Mouse (Mus musculus): ENCODE results near the gene Slc17a7. TPM values are rescaled to one million over a fixed set of nuclear protein-coding genes. Genes with fewer than 3 reads are reported as not detected.

Gene Slc17a7
- polyA plus RNA-seq, 1 experiment: 397 TPM

DNA sequence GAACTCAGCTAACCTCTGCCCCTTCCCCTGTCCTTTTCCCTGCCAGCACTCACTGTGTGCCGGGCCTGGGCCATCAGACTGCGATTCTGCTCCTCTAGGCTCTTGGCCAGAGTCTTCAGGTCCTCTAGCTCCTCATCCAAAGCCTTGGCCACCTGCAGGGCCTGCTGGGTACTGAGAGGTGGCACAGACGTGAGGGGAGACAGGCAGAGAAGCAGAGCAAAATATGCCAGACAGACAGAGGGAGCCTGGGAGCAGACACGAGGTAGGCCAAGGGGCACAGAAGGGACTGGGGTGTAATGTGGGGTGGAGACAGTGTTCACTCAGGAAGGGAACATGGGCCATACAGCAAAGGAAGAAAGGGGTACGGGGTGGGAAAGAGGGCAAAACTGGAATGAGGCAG is 29.7 kb downstream of the Slc17a7 start:
- H3K4me1 ChIP-seq (ENCODE audit: control insufficient read depth, insufficient read depth, low read length): peaks cover 86% of the 10 kb centered on the region
- WGBS: 5% methylated on average over 5 of the region's 5 CpGs
- no peak overlapping the region for H3K4me3 ChIP-seq (replicated peaks; ENCODE audit: insufficient read depth, low read depth, low read length)
- peak overlapping the region; percentile 98 for H3K27ac ChIP-seq (ENCODE audit: insufficient read depth, low read length)
- H3K27me3 ChIP-seq (ENCODE audit: control insufficient read depth, insufficient read depth, low read length): no peaks in the 10 kb centered on the region
- peak in 1 of 2 experiments; percentile 74 for DNase-seq
- TF ChIP-seq POLR2A (IDR thresholded peaks at IDR 0.05; ENCODE audit: borderline replicate concordance, insufficient read depth, low read length): no peak
- peak; percentile 30 for TF ChIP-seq CTCF (IDR thresholded peaks at IDR 0.05; ENCODE audit: borderline replicate concordance, insufficient read depth, low read depth, low read length)

DNA sequence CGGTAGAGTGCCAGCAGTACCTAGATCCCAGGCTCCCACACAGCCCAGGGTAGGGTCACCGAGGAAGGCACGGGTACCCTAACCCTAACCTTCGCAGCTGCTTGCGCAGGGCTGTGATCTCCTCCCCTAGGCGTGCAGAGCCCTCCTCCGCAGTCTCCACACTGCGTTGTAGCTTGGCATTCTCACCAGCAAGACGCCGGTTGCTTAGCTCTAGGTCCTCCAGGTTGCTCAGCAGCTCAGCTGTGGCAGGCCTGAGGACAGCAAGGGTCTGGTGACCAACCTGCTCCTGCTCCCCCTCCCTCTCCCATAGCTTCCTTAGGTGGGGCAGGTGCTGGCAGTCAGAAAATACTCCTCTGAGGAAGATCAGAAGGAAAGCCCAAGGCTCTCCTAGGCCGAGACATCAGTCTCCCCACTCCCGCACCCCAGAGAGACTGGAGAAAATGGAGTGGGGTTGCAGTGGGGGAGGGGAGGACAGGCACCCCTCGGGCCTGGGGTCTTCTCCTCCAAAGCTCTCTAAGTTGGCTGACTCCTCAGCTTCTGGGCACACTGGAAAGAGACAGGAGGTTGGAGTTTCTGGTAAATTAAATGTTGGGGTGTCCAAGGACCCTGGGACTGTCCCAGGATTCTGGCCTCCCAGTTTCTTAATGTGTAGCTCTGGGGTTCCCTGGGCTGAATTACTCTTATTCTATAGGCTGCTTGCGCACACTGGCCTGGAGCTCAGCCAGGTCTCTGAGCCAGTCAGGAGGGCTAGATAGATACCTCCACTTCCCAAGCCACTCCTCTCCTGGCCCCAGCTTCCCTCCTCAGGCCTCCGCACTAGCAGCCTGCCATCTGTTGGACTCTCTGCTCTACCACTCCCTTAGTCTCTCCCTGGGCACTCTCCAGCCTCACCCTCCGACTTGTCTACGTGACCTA is 30.4 kb downstream of the Slc17a7 start:
- Histone ChIP-seq H3K4me1 (ENCODE audit: control insufficient read depth, insufficient read depth, low read length) (peaks cover 84% of the 10 kb centered on the region), H3K27me3 (ENCODE audit: control insufficient read depth, insufficient read depth, low read length) (no peaks in the 10 kb centered on the region), H3K27ac (ENCODE audit: insufficient read depth, low read length) (peak overlapping the region; percentile 98), H3K4me3 (replicated peaks; ENCODE audit: insufficient read depth, low read depth, low read length) (no peak overlapping the region)
- 29% methylated on average over 17 of the region's 17 CpGs for WGBS
- peak; percentile 69 to 79 for DNase-seq
- TF ChIP-seq POLR2A (IDR thresholded peaks at IDR 0.05; ENCODE audit: borderline replicate concordance, insufficient read depth, low read length) (no peak), CTCF (IDR thresholded peaks at IDR 0.05; ENCODE audit: borderline replicate concordance, insufficient read depth, low read depth, low read length) (peak; percentile 20; the same call in 1 of the 2 replicates)

DNA sequence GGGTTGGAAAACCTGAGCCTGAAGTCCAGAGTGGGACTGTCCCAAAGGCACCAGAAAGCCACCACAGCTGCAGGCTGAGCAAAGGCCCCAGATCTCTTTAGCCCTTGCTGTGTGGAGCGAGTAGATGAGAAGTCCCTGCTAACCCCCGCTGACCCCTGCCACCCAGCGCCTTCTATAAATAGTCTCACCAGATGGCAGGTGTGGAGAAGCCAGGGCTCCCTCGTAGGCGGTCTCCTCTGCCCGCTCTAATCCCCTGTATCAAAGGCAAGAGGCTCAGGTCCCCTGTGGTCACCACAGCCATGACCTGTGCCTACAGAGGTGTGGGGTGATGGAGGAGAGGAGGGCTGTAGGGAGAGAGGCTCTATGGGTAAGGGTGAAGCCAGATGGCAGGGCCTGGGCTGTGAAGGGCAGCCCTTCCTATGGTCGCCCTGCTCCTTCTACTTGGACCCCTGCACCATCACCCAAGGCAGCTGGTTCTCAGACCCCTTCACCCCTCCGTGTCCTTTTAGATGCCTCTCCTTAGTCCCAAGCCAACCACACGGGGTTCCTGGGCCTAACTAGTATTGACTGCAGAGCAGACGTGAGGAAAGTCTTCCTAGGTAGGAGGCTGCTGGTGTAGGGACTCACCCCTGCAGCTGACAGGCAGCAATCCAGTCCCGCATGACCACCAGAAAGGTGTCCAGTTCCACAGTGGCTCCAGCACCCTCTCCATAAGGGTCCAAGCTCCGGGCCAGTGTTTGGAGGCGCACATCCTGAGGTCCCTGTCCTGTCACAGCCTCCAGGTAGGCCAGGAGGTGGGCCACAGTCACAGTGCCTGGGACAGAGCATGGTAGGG is 31.8 kb downstream of the Slc17a7 start:
- peak overlapping the region; percentile 98 for H3K27ac ChIP-seq (ENCODE audit: insufficient read depth, low read length)
- H3K27me3 ChIP-seq (ENCODE audit: control insufficient read depth, insufficient read depth, low read length): no peaks in the 10 kb centered on the region
- TF ChIP-seq CTCF (IDR thresholded peaks at IDR 0.05; ENCODE audit: borderline replicate concordance, insufficient read depth, low read depth, low read length): no peak
- TF ChIP-seq POLR2A (IDR thresholded peaks at IDR 0.05; ENCODE audit: borderline replicate concordance, insufficient read depth, low read length): no peak
- H3K4me1 ChIP-seq (ENCODE audit: control insufficient read depth, insufficient read depth, low read length): peaks cover 72% of the 10 kb centered on the region
- 41% methylated on average over 13 of the region's 13 CpGs for WGBS
- no peak overlapping the region for H3K4me3 ChIP-seq (replicated peaks; ENCODE audit: insufficient read depth, low read depth, low read length)
- DNase-seq: peak; percentile 67 to 71

DNA sequence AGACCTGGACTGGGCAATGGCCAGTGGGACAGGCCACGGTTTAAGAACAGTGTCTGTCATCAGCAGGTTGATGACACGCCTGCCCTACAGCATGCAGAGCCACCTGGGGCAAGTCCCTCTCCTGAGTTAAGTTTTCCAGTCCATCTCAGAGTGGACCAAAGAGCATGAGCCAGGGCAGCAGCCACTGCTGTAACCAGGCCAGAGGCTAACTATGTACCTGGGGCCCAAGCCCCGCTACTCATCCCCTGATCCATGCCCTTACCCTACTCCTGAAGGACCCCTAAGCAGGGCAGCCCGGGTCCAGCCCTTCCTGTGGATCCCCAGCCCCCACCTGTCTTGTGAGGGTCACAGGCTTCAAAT is 32.4 kb downstream of the Slc17a7 start:
- TF ChIP-seq POLR2A (IDR thresholded peaks at IDR 0.05; ENCODE audit: borderline replicate concordance, insufficient read depth, low read length) (no peak), CTCF (IDR thresholded peaks at IDR 0.05; ENCODE audit: borderline replicate concordance, insufficient read depth, low read depth, low read length) (no peak)
- 81% methylated on average over 4 of the region's 4 CpGs for WGBS
- Histone ChIP-seq H3K27ac (ENCODE audit: insufficient read depth, low read length) (peak overlapping the region; percentile 98), H3K27me3 (ENCODE audit: control insufficient read depth, insufficient read depth, low read length) (no peaks in the 10 kb centered on the region), H3K4me1 (ENCODE audit: control insufficient read depth, insufficient read depth, low read length) (peaks cover 67% of the 10 kb centered on the region), H3K4me3 (replicated peaks; ENCODE audit: insufficient read depth, low read depth, low read length) (no peak overlapping the region)
- DNase-seq: no peak

DNA sequence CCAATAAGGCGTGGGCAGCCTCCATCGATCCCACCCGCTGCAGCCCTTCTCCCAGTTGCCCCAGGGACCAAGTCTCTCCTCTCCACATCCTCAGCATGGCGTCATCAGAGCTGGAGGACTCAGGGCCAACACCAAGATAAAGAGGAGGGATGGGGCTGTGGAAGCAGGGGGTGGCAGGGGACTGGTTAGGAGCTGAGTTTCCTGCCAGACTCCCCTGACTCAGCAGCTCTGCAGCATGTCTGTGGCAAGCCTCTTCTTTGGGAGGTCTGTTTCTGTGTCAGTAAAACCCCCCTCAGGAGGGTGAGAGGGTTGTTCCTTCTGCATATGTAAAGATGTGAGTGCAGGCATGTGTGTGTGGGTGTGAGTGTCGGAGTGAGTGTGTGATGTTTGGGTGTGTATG is 33.2 kb downstream of the Slc17a7 start:
- no peak for TF ChIP-seq CTCF (IDR thresholded peaks at IDR 0.05; ENCODE audit: borderline replicate concordance, insufficient read depth, low read depth, low read length)
- TF ChIP-seq POLR2A (IDR thresholded peaks at IDR 0.05; ENCODE audit: borderline replicate concordance, insufficient read depth, low read length): no peak
- Histone ChIP-seq H3K27ac (ENCODE audit: insufficient read depth, low read length) (no peak overlapping the region), H3K4me1 (ENCODE audit: control insufficient read depth, insufficient read depth, low read length) (peaks cover 58% of the 10 kb centered on the region), H3K4me3 (replicated peaks; ENCODE audit: insufficient read depth, low read depth, low read length) (no peak overlapping the region), H3K27me3 (ENCODE audit: control insufficient read depth, insufficient read depth, low read length) (no peaks in the 10 kb centered on the region)
- WGBS: 80% methylated on average over 5 of the region's 5 CpGs
- DNase-seq: no peak

DNA sequence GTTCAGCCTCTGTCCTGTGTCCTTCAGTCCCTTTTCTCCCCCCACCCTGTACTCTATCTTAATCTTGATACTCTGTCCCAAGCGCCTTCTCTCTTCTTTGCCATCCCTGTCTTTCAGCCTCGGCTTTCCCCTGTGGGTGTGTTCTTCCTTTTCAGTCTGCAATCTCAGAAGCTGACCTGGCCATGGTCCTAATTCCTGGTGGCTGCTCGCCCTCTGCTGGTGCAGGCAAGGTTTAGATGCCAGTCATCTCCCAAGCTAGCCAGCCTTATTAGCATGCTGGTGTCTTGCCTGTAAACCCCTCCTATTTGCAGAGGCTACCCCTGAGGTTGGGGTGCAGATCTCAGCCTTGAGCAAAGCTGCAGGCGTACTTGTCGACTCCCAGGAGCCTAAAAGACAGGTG is 34.7 kb downstream of the Slc17a7 start:
- WGBS: 8% methylated on average over 5 of the region's 5 CpGs
- no peak overlapping the region for H3K4me3 ChIP-seq (replicated peaks; ENCODE audit: insufficient read depth, low read depth, low read length)
- peak overlapping the region; percentile 47 for H3K27ac ChIP-seq (ENCODE audit: insufficient read depth, low read length)
- TF ChIP-seq POLR2A (IDR thresholded peaks at IDR 0.05; ENCODE audit: borderline replicate concordance, insufficient read depth, low read length) (no peak), CTCF (IDR thresholded peaks at IDR 0.05; ENCODE audit: borderline replicate concordance, insufficient read depth, low read depth, low read length) (peak; percentile 98)
- H3K27me3 ChIP-seq (ENCODE audit: control insufficient read depth, insufficient read depth, low read length): no peaks in the 10 kb centered on the region
- peak; percentile 91 to 93 for DNase-seq
- peaks cover 48% of the 10 kb centered on the region for H3K4me1 ChIP-seq (ENCODE audit: control insufficient read depth, insufficient read depth, low read length)

DNA sequence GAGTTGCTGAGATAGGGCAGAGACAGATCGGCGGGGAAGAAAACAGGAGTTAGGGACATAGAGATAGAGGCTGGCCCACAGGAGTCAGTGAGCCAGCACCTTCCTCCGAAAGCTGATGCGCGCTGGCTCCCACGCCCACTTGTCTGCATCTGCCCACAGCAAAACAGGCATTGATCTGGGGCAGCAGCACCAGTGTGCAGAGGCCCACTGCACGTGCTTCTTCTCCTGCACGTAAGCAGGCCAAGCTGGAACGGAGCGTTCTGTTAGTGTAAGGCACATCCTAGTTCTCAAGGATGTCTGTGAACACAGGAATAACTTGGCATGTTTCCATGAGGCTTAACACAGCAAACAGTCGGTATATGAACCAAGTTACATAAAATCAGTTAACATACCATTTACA is 35.2 kb downstream of the Slc17a7 start:
- H3K4me3 ChIP-seq (replicated peaks; ENCODE audit: insufficient read depth, low read depth, low read length): no peak overlapping the region
- H3K27ac ChIP-seq (ENCODE audit: insufficient read depth, low read length): peak overlapping the region; percentile 47; the same call in 1 of the 2 replicates
- no peak for DNase-seq
- H3K4me1 ChIP-seq (ENCODE audit: control insufficient read depth, insufficient read depth, low read length): peaks cover 43% of the 10 kb centered on the region
- 72% methylated on average over 11 of the region's 11 CpGs for WGBS
- no peak for TF ChIP-seq POLR2A (IDR thresholded peaks at IDR 0.05; ENCODE audit: borderline replicate concordance, insufficient read depth, low read length)
- TF ChIP-seq CTCF (IDR thresholded peaks at IDR 0.05; ENCODE audit: borderline replicate concordance, insufficient read depth, low read depth, low read length): no peak
- H3K27me3 ChIP-seq (ENCODE audit: control insufficient read depth, insufficient read depth, low read length): no peaks in the 10 kb centered on the region
